Mouse (Mus musculus): ENCODE data around the gene Krtap4-6. TPM values are rescaled to one million over a fixed set of nuclear protein-coding genes. Genes with fewer than 3 reads are reported as not detected.

Gene Krtap4-6
- polyA plus RNA-seq, 1 experiment from 2014 or later: not detected

DNA sequence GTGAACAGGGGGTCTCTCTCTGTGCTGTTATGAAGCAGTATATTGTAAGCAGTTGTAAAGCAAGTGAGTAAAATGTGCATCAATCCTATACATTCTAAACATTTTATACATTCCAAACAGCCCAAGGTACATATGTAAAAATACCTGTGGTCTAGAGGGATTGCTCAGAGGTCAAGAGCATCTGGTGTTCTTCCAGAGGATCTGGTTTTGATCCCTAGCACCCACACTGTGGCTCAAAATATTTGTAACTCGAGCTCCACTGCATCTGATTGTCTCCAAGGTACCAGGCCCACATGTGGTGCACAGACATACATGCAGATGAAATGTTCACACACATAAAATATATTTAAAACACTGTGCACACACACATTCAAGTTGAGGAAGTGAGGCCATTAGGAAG is 24.8 kb downstream of the Krtap4-6 start:
- Histone ChIP-seq H3K9me3 (replicated peaks) (no peaks in the 10 kb centered on the region), H3K4me1 (replicated peaks) (no peaks in the 10 kb centered on the region), H3K4me2 (no peak overlapping the region), H3K36me3 (no peaks in the 10 kb centered on the region), H3K4me3 (no peak overlapping the region), H3K9ac (no peak overlapping the region), H3K27ac (ENCODE audit: poor library complexity, severe bottlenecking) (no peak overlapping the region), H3K27me3 (replicated peaks) (0 out of 2 replicates have a peak, but pooled peaks cover 6% of the 10 kb centered on the region)
- ATAC-seq (ENCODE audit: insufficient number of reproducible peaks, low FRiP score): no peak
- whole genome bisulfite sequencing: 36% methylated on average over 1 of the region's 1 CpGs

DNA sequence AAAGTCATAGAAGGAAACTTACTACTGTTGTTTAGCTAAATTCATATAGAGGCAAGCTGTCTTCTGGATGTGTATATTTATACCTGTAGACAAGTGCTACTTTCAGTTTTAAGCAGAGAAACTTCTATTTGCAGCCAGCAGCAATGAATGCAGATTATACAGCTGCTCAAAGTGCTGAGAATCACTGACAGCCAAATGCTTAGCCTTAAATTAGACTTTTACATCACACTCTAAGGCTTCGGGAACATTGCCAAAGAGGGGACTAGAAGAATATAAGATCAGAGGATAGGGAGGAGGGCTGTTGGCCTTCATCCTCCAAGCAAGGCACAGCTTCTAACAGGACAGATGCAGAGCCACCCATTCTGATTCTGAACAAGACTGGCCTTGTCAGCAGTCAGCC is 28.7 kb downstream of the Krtap4-6 start:
- Histone ChIP-seq H3K27me3 (replicated peaks) (peaks cover 8% of the 10 kb centered on the region), H3K27ac (ENCODE audit: poor library complexity, severe bottlenecking) (no peak overlapping the region), H3K36me3 (no peaks in the 10 kb centered on the region), H3K4me3 (no peak overlapping the region), H3K9ac (no peak overlapping the region), H3K9me3 (replicated peaks) (no peaks in the 10 kb centered on the region), H3K4me1 (replicated peaks) (no peaks in the 10 kb centered on the region), H3K4me2 (no peak overlapping the region)
- 54% methylated on average over 1 of the region's 1 CpGs for WGBS
- ATAC-seq (ENCODE audit: insufficient number of reproducible peaks, low FRiP score): no peak

DNA sequence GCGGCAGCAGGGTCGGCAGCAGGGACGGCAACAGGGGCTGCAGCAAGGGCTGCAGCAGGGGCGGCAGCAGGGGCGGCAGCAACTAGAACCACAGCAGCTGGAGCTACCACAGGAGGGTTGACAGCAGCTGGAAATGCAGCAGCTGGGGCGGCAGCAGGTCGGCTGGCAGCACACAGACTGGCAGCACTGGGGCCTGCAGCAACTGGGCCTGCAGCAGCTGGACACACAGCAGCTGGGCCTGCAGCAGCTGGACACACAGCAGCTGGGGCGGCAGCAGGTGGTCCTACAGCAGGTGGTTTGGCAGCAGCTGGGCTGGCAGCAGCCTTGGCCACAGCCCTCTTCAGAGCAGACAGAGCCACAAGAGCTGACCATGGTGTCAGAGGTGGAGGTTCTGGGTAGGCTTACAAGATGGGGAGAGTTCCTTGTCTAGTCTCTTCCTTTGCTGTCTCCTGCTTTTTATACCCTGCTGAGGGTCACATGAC is 31.1 kb downstream of the Krtap4-6 start, which contains the start of gene Krtap4-2:
Krtap4-2 (minus strand) TSS at position 432 of the 482 bp plus-strand sequence.
- H3K9ac ChIP-seq: no peak within 1 kb of the TSS
- WGBS: 34% methylated on average over 8 of the region's 8 CpGs
- no peak for ATAC-seq (ENCODE audit: insufficient number of reproducible peaks, low FRiP score)
- H3K27ac ChIP-seq (ENCODE audit: poor library complexity, severe bottlenecking): no peak within 1 kb of the TSS
- H3K4me1 ChIP-seq (replicated peaks): no peaks in the 10 kb centered on the region
- no peak within 1 kb of the TSS for H3K4me2 ChIP-seq
- H3K9me3 ChIP-seq (replicated peaks): no peaks in the 10 kb centered on the region
- no peak within 1 kb of the TSS for H3K4me3 ChIP-seq
- no peaks in the 10 kb centered on the region for H3K36me3 ChIP-seq
- H3K27me3 ChIP-seq (replicated peaks): peaks cover 8% of the 10 kb centered on the region

DNA sequence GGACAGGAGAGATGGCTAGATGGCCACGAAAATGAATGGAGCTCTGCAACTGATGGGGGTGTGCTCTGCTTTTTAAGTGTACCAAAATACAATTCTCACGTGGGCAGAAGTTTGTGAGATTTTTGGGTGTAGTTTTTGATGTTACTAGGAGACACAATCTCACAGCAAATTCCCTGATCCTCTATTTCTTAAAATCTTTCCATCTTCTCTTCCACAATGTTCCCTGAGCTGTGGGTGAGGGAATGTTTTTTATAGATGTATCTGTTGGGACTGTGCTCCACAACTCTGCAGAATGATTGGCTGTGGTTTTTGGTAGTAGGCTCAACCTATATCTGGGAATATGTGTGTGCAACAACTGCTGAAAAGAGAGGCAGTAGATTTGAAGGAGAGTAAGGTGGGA is 32.5 kb downstream of the Krtap4-6 start:
- Histone ChIP-seq H3K4me1 (replicated peaks) (no peaks in the 10 kb centered on the region), H3K9ac (no peak overlapping the region), H3K4me2 (no peak overlapping the region), H3K36me3 (no peaks in the 10 kb centered on the region), H3K27me3 (replicated peaks) (peaks cover 5% of the 10 kb centered on the region), H3K4me3 (no peak overlapping the region), H3K27ac (ENCODE audit: poor library complexity, severe bottlenecking) (no peak overlapping the region), H3K9me3 (replicated peaks) (no peaks in the 10 kb centered on the region)
- ATAC-seq (ENCODE audit: insufficient number of reproducible peaks, low FRiP score): no peak
- whole genome bisulfite sequencing: 45% methylated on average over 2 of the region's 2 CpGs

DNA sequence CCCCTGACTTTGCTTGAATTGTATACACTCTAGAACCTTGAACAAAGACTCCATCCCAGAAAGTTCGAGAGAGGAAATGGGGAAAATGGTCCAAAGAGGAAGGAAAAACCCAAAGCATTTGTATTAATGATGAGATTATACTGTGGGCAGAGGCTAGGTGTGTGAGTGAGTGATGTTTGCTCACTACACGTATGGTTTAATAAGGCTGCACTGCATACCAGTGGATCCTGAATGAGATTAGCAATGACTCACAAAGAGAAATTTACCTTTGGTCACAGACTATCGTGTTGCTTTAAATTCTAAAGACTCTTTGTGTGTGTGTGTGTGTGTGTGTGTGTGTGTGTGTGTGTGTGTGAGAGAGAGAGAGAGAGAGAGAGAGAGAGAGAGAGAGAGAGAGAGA is 34.9 kb downstream of the Krtap4-6 start:
- no peaks in the 10 kb centered on the region for H3K36me3 ChIP-seq
- H3K4me2 ChIP-seq: no peak overlapping the region
- no peak overlapping the region for H3K4me3 ChIP-seq
- no peaks in the 10 kb centered on the region for H3K9me3 ChIP-seq (replicated peaks)
- H3K27ac ChIP-seq (ENCODE audit: poor library complexity, severe bottlenecking): no peak overlapping the region
- H3K4me1 ChIP-seq (replicated peaks): no peaks in the 10 kb centered on the region
- H3K9ac ChIP-seq: no peak overlapping the region
- 65% methylated on average over 3 of the region's 3 CpGs for WGBS
- peaks cover 10% of the 10 kb centered on the region for H3K27me3 ChIP-seq (replicated peaks)
- no peak for ATAC-seq (ENCODE audit: insufficient number of reproducible peaks, low FRiP score)

DNA sequence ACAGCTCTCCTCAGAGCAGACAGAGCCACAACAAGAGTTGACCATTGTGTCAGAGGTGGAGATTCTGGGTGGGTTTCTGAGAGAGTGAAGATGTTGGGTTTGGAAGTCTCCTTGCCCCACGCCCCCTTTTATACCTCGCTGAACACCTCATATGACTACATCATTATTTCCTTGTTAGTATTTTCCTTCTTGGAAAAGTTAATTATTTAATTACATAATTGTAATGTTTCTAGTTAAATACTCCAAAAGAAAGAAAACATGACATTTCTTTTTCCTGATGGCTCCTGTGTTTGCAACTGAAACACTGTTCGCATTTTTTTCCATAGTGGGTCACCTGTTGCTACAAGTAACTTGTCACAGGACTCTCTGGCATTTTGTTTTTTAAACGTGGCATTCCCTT is 37.6 kb downstream of the Krtap4-6 start, which contains the start of gene Krtap4-1:
Krtap4-1 (minus strand) TSS at position 101 of the 400 bp plus-strand sequence.
- Histone ChIP-seq H3K27me3 (replicated peaks) (peaks cover 5% of the 10 kb centered on the region; the same call in 1 of the 2 replicates), H3K4me2 (no peak within 1 kb of the TSS), H3K4me1 (replicated peaks) (no peaks in the 10 kb centered on the region), H3K36me3 (no peaks in the 10 kb centered on the region), H3K9ac (no peak within 1 kb of the TSS), H3K27ac (ENCODE audit: poor library complexity, severe bottlenecking) (no peak within 1 kb of the TSS), H3K4me3 (no peak within 1 kb of the TSS), H3K9me3 (replicated peaks) (peaks cover 5% of the 10 kb centered on the region; the same call in 1 of the 2 replicates)
- 76% methylated on average over 4 of the region's 4 CpGs for WGBS
- ATAC-seq (ENCODE audit: insufficient number of reproducible peaks, low FRiP score): no peak

DNA sequence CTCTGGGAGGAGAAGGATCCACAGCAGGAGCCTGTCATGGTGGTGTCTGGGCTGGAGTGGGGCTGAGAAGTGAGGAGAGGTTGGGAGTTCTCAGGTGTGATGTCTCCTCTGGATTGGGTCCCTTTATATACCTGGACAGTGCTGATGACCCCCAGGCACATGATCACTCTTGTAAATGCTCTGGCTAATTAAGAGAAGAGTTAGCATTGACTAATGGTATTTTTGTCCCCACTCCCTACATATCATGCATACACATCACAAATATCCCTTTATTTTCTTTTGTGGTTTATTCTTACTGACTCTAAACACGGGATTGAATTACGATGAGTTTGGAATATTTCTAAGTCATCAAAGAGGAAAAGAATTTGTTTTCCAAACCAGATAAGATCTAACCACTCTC is 45.4 kb downstream of the Krtap4-6 start, which contains the start of gene Gm11562:
Gm11562 (minus strand) TSS at position 101 of the 400 bp plus-strand sequence.
- WGBS: 81% methylated on average over 2 of the region's 2 CpGs
- ATAC-seq (ENCODE audit: insufficient number of reproducible peaks, low FRiP score): no peak

More for the DNA sequence above, 45.4 kb downstream of the Krtap4-6 start, which contains the start of gene Gm11562:
- Histone ChIP-seq H3K4me1 (replicated peaks) (no peaks in the 10 kb centered on the region), H3K36me3 (no peaks in the 10 kb centered on the region), H3K9me3 (replicated peaks) (peaks cover under 1% of the 10 kb centered on the region; the same call in 1 of the 2 replicates), H3K4me3 (no peak within 1 kb of the TSS), H3K27me3 (replicated peaks) (no peaks in the 10 kb centered on the region), H3K4me2 (no peak within 1 kb of the TSS), H3K9ac (no peak within 1 kb of the TSS), H3K27ac (ENCODE audit: poor library complexity, severe bottlenecking) (no peak within 1 kb of the TSS)

Other genes starting within 250 kb of the Krtap4-6 start
- gene Krt12, start 243.7 kb downstream of the Krtap4-6 start, polyA plus RNA-seq (2016; fragmentation: Nextera tagmentation; extraction: Ambion mirVana): not detected in 2 replicates
- gene Krt20, start 227.8 kb downstream of the Krtap4-6 start, polyA plus RNA-seq (2016; fragmentation: Nextera tagmentation; extraction: Ambion mirVana): 3.6 and 4.1 TPM in 2 replicates
- 0.27 and 0.52 TPM in 2 replicates for gene Krt23, start 172.8 kb downstream of the Krtap4-6 start, polyA plus RNA-seq (2016; fragmentation: Nextera tagmentation; extraction: Ambion mirVana)
- gene Krt39, start 144.6 kb downstream of the Krtap4-6 start, polyA plus RNA-seq (2016; fragmentation: Nextera tagmentation; extraction: Ambion mirVana): not detected in 2 replicates
- gene Krt40, start 122.8 kb downstream of the Krtap4-6 start, polyA plus RNA-seq (2016; fragmentation: Nextera tagmentation; extraction: Ambion mirVana): not detected in 2 replicates
- not detected in 2 replicates for gene Krtap3-3, start 115.1 kb downstream of the Krtap4-6 start, polyA plus RNA-seq (2016; fragmentation: Nextera tagmentation; extraction: Ambion mirVana)
- not detected in 2 replicates for gene Krtap3-2, start 109.1 kb downstream of the Krtap4-6 start, polyA plus RNA-seq (2016; fragmentation: Nextera tagmentation; extraction: Ambion mirVana)
- not detected in 2 replicates for gene Gm11939, start 106.5 kb downstream of the Krtap4-6 start, polyA plus RNA-seq (2016; fragmentation: Nextera tagmentation; extraction: Ambion mirVana)
- not detected in 2 replicates for gene Krtap3-1, start 99.3 kb downstream of the Krtap4-6 start, polyA plus RNA-seq (2016; fragmentation: Nextera tagmentation; extraction: Ambion mirVana)
- not detected in 2 replicates for gene Krtap1-5, start 84.9 kb downstream of the Krtap4-6 start, polyA plus RNA-seq (2016; fragmentation: Nextera tagmentation; extraction: Ambion mirVana)
- not detected in 2 replicates for gene Krtap1-4, start 82.3 kb downstream of the Krtap4-6 start, polyA plus RNA-seq (2016; fragmentation: Nextera tagmentation; extraction: Ambion mirVana)
- not detected in 2 replicates for gene Krtap1-3, start 74.6 kb downstream of the Krtap4-6 start, polyA plus RNA-seq (2016; fragmentation: Nextera tagmentation; extraction: Ambion mirVana)
- gene Krtap9-3, start 67.9 kb downstream of the Krtap4-6 start, polyA plus RNA-seq (2016; fragmentation: Nextera tagmentation; extraction: Ambion mirVana): not detected in 2 replicates
- not detected in 2 replicates for gene Gm11938, start 62.7 kb downstream of the Krtap4-6 start, polyA plus RNA-seq (2016; fragmentation: Nextera tagmentation; extraction: Ambion mirVana)
- not detected in 2 replicates for gene Gm11937, start 55.8 kb downstream of the Krtap4-6 start, polyA plus RNA-seq (2016; fragmentation: Nextera tagmentation; extraction: Ambion mirVana)
- gene Krtap2-4, start 51.1 kb downstream of the Krtap4-6 start, polyA plus RNA-seq (2016; fragmentation: Nextera tagmentation; extraction: Ambion mirVana): not detected in 2 replicates
- gene Gm11562, start 45.5 kb downstream of the Krtap4-6 start, polyA plus RNA-seq (2016; fragmentation: Nextera tagmentation; extraction: Ambion mirVana): not detected in 2 replicates
- gene Krtap4-1, start 37.7 kb downstream of the Krtap4-6 start, polyA plus RNA-seq (2016; fragmentation: Nextera tagmentation; extraction: Ambion mirVana): not detected in 2 replicates
- not detected in 2 replicates for gene Krtap4-2, start 30.9 kb downstream of the Krtap4-6 start, polyA plus RNA-seq (2016; fragmentation: Nextera tagmentation; extraction: Ambion mirVana)
- not detected in 2 replicates for gene Krtap4-7, start 21.9 kb downstream of the Krtap4-6 start, polyA plus RNA-seq (2016; fragmentation: Nextera tagmentation; extraction: Ambion mirVana)
- gene Gm11555, start 15.7 kb downstream of the Krtap4-6 start, polyA plus RNA-seq (2016; fragmentation: Nextera tagmentation; extraction: Ambion mirVana): not detected in 2 replicates
- not detected in 2 replicates for gene Gm11563, start 7.0 kb downstream of the Krtap4-6 start, polyA plus RNA-seq (2016; fragmentation: Nextera tagmentation; extraction: Ambion mirVana)
- gene Gm14190, start 24.8 kb upstream of the Krtap4-6 start, polyA plus RNA-seq (2016; fragmentation: Nextera tagmentation; extraction: Ambion mirVana): not detected in 2 replicates
- gene Gm14180, start 68.3 kb upstream of the Krtap4-6 start, polyA plus RNA-seq (2016; fragmentation: Nextera tagmentation; extraction: Ambion mirVana): not detected in 2 replicates
- not detected in 2 replicates for gene Gm11595, start 107.0 kb upstream of the Krtap4-6 start, polyA plus RNA-seq (2016; fragmentation: Nextera tagmentation; extraction: Ambion mirVana)
- not detected in 2 replicates for gene Krtap4-8, start 114.7 kb upstream of the Krtap4-6 start, polyA plus RNA-seq (2016; fragmentation: Nextera tagmentation; extraction: Ambion mirVana)
- not detected in 2 replicates for gene Krtap4-9, start 119.2 kb upstream of the Krtap4-6 start, polyA plus RNA-seq (2016; fragmentation: Nextera tagmentation; extraction: Ambion mirVana)
- not detected in 2 replicates for gene Gm11596, start 127.5 kb upstream of the Krtap4-6 start, polyA plus RNA-seq (2016; fragmentation: Nextera tagmentation; extraction: Ambion mirVana)
- gene Gm11569, start 133.0 kb upstream of the Krtap4-6 start, polyA plus RNA-seq (2016; fragmentation: Nextera tagmentation; extraction: Ambion mirVana): not detected in 2 replicates
- not detected in 2 replicates for gene Gm11554, start 138.5 kb upstream of the Krtap4-6 start, polyA plus RNA-seq (2016; fragmentation: Nextera tagmentation; extraction: Ambion mirVana)
- not detected in 2 replicates for gene Krtap4-13, start 143.9 kb upstream of the Krtap4-6 start, polyA plus RNA-seq (2016; fragmentation: Nextera tagmentation; extraction: Ambion mirVana)
- not detected in 2 replicates for gene Gm11564, start 149.7 kb upstream of the Krtap4-6 start, polyA plus RNA-seq (2016; fragmentation: Nextera tagmentation; extraction: Ambion mirVana)
- not detected in 2 replicates for gene 2300003K06Rik, start 172.1 kb upstream of the Krtap4-6 start, polyA plus RNA-seq (2016; fragmentation: Nextera tagmentation; extraction: Ambion mirVana)
- gene Krtap4-16, start 185.6 kb upstream of the Krtap4-6 start, polyA plus RNA-seq (2016; fragmentation: Nextera tagmentation; extraction: Ambion mirVana): not detected in 2 replicates
- gene Gm11568, start 192.0 kb upstream of the Krtap4-6 start, polyA plus RNA-seq (2016; fragmentation: Nextera tagmentation; extraction: Ambion mirVana): not detected in 2 replicates
- not detected in 2 replicates for gene Gm11559, start 198.5 kb upstream of the Krtap4-6 start, polyA plus RNA-seq (2016; fragmentation: Nextera tagmentation; extraction: Ambion mirVana)
- gene Krtap9-1, start 207.4 kb upstream of the Krtap4-6 start, polyA plus RNA-seq (2016; fragmentation: Nextera tagmentation; extraction: Ambion mirVana): not detected in 2 replicates
- gene Gm11567, start 213.2 kb upstream of the Krtap4-6 start, polyA plus RNA-seq (2016; fragmentation: Nextera tagmentation; extraction: Ambion mirVana): not detected in 2 replicates
- not detected in 2 replicates for gene Krtap31-1, start 242.0 kb upstream of the Krtap4-6 start, polyA plus RNA-seq (2016; fragmentation: Nextera tagmentation; extraction: Ambion mirVana)
- not detected in 2 replicates for gene Gm11565, start 248.8 kb upstream of the Krtap4-6 start, polyA plus RNA-seq (2016; fragmentation: Nextera tagmentation; extraction: Ambion mirVana)